Mouse (Mus musculus) testis, adult 2 months (tissue): ENCODE results near the gene Iqsec1.

Experiments used
- CTCF ChIP-seq: fragments of 200-500 bp; IDR thresholded peaks from 2 replicates; pipeline ENCODE4 v1.5.1; 2012; ENCODE audit warnings: low read depth, mild to moderate bottlenecking, inconsistent platforms, low read length, moderate library complexity; ENCODE audit not compliant: control insufficient read depth, insufficient read depth, insufficient replicate concordance
- POLR2A ChIP-seq: fragments of 200-500 bp; IDR thresholded peaks from 2 replicates; pipeline ENCODE4 v1.6.1; 2012; ENCODE audit warnings: low read depth, mild to moderate bottlenecking, inconsistent platforms, low read length, moderate library complexity; ENCODE audit not compliant: control insufficient read depth

GRCm38 (mm10) chr6:90920510-90921220, 67.8 kb downstream of the Iqsec1 start:
- no peak for TF ChIP-seq CTCF
- no peak for TF ChIP-seq POLR2A
